Mouse (Mus musculus) CH12F3 (cell line): ENCODE measurements at regions not wholly inside any gene's neighbourhood (a gene's known extent, or its start where the extent isn't known, plus 50 kb on each side); places are given as distances from the start of the nearest gene placed in this dataset.

Source experiments
- in situ Hi-C: fragments of 300-500 bp; cut with MboI; formaldehyde crosslinking; loops from 2 replicates; pipeline ENCODE4 v1.14.3; 2020; ENCODE audit warnings: low sequenced_read_pairs

DNA sequence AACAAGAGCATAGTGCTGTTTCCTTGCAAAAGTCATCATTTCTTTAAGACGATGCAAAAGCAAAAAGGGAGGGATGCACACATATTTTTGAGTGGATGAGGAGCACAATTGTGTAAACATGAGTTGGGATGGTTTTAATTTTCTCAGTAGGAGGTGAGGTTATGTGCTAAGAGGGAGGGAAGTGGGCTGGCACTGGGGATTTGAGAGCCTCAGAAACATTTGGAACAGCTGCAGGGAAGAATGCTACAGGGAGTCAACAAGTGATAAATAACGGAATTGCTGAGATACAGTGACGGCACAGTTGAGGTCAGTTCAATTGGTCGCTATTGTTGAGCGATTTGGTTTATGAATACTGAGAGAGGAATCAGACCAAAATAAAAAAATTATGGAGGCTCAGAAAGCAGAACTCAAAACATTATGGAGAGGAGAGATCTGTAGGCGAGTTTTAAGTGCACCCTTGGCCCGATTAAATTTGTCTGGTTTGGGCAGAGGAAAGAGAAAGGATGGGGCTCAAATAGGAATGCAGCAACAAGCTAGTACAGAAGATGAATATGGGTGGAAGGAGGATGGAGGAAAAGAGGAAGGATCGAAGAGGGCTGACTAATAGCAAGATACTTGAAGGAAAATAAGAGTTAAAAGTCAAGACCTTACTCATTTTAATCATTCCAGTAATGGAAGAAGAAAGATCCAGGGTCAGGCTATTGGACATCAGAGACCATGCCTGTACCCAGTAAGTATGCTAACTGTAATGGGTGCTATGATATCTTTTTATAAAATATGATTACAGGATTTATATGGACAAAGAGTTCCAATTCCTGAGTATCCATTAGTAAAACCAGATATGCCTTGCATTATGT, 259.0 kb downstream of the Trim52 start:
- in situ Hi-C loops: no loop called here

DNA sequence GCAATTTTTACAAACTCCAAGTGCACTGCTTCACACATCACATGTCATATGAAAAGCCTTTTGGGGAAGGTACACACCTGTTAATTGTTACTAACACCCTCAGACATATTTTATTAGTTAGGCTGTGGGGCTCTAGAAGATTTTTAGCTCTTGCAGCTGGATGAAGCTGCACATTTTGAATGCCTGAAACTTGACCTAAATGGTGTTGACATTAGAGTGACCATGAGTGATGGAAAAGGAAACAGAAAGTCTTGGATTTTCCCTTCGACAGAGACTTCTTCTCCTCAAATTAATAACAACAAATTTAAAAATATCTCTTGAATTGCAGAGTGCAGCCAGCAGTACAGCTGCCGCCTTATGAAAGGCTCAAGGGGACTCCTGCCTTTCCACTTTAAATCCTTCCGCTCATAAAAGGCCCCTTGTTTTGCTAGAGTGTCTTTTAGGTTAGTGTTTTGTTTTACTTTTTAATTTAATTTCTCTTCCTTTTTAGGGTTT, 259.7 kb downstream of the Trim52 start:
- in situ Hi-C loops: no loop called here

DNA sequence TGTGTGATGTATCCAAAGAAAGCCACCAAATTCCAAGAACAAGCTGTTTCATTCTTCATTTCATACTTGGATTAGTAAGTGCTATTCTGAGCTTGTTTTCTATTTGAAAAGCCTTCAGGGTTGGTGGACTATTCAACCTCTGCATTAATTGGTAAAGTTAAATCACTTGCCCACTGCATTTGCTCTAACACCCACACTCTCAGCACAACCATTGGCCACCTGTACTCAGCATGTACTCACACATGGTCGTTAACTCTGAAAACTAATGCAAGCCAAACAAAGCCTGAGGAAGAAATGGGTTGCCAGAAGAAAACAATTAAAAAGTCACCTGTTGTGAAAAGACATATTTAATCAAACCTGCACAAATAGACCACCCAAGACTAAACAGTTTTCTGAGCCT, 267.5 kb downstream of the Trim52 start:
- in situ Hi-C loops: no loop called here

DNA sequence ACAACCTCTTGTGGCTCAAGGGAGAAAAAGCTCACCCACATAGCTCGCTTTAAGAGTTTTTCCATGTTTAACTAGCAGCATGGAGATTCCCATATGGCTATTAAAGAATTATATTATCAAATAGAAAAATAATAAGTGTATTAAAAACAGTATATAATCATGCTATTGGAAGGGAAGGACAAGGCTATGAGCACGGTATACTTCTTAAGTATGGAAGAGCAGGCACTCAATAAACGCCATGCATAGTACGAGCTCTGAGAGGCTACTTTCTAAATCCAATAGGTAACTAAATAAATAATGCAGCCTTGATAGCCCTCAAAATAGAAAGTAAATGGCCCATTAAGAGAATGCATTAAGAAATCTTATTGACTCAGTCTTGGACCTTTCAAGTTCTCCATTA, 273.6 kb downstream of the Trim52 start:
- in situ Hi-C loops: no loop called here

DNA sequence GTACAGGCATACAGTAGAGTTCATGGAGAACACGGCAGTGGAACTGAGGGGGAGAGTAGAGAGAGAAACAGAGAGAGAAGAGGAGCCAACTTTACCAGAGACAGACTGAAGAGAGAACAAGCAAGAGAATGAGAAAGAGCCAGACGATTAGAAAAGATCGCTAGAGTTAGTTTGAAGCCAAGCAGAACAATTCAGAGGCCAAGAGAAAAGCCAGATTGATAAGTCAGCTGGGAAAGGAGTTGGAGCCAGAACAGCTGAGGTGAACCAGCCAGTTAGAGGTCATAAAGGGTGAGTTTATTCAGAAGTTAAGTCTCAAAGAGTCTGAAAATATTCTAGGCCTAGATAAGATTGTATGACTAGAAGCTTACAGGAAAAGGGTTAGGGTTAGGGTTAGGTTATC, 281.7 kb downstream of the Trim52 start:
- in situ Hi-C loops: no loop called here

DNA sequence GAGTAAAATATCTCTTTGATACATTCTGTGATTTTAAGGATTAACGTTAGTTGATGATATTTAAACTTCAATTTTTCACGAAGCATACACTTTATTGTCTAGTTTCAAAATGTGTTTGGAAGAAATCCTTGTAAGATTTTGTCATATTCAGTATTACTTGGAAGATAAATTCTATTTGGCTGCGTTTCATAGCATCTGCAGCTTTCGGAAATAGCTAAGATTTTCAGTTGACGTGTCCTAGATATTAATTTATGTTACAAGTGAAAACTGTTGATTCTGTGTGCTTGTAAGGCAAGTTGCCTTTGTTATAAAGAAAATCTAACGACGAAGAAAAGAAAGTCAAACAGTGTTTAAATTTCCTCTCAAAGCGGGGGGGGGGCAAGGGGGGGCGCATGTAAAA, 284.5 kb downstream of the Trim52 start:
- in situ Hi-C loops: no loop called here

DNA sequence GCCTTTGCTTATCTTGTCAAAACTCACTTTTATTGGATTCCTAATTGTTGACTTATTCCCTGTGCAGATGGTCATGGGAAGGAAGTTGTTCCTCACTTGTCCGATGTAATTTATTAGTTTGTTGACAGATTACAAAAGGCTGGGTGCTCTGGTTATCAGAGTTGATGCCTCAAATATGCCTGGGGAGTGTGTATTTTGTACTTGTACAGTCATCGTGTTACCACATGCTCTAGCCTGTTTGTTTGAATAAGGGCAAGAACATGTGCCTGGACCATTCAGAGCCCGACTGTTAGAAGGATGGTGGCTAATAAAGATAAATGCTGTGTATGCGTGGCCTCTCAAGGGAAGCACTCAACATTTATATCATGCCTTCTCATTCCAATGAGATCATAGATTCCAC, 288.0 kb downstream of the Trim52 start:
- in situ Hi-C loops: no loop called here

DNA sequence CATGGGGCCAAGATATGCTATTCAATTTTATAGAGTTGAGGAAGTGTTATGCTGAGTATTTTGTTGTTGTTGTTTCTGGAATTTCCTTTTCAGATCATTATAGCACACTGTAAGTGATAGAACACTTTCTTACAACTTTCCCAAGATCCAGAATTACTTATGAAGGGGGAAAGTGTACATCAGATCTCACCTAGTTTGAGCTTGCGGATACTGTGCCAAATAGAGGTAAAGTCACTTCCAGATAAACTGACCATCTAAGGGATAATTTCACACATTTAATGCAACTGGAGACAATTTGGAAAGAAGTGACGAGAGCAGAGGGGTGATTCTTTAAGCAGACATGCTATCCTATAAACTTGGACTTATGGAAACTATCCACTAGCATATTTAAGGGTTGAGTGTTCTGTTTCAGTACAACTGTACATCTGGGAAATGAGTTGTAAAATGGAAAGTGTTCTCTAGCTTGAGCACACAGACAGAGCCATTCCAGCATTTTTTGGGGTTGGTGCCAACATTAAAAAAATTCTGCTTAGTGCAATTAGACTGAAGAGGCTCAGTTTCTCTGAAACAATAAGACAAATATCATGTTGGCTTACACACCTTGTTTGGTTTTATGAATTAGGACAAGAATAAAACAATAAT, 307.0 kb downstream of the Trim52 start:
- in situ Hi-C loops: no loop called here

DNA sequence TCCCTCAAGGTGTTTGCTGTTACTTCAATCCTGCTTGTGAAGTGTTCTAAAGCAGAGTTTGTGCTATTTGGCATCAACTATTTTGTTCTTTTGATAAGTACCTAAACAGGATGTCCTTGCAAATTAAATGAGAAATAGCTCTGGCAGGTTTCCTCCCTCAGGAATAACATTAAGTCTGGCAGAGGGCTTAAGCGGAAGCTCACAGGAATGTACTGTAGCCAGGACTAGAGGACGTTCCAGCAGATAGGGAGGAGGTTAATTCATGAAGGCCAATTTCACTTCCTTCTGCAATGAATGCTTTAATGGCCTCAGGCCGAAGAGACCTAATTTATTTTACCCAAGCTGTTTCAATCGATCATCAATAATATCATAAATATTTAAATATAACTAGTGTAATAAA, 318.7 kb downstream of the Trim52 start:
- in situ Hi-C loops: no loop called here

DNA sequence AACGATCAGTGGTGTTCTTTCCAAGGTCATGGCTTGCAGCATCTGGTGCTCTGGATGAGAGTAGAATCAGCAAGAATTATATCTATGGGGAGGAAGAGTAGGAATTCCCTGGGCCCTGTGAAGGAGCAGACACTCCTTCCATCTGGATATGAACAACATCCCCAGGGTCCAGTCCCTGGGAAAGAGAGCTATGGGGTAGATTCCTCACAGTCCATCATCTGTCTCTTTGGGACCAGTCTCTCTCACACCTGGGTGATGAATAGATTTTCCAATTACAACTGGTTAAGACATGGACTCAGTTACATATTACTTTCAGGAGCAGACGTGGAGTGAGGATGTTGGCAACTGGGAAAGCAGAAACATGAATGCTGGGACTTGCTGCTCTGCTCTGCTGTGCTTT, 322.6 kb downstream of the Trim52 start:
- in situ Hi-C loops: no loop called here

DNA sequence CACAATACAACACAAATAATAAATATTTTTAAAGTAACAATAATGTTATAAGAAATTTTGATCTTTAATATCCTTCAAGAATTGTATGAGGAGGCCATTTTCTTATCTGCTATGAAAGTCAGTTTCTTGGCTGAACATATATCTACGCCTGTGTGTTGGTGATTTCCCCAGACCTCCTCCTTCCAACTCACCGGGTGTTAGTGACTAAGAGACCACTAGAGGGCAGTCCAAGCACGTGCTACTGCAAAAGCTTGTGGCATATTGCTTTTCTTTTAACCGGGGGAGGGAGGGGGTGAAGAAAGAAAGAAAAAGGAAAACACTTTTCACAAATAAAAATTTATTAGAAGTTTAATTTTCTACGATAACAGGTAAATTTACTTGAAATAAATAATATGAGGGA, 333.3 kb downstream of the Trim52 start:
- in situ Hi-C loops: no loop called here

DNA sequence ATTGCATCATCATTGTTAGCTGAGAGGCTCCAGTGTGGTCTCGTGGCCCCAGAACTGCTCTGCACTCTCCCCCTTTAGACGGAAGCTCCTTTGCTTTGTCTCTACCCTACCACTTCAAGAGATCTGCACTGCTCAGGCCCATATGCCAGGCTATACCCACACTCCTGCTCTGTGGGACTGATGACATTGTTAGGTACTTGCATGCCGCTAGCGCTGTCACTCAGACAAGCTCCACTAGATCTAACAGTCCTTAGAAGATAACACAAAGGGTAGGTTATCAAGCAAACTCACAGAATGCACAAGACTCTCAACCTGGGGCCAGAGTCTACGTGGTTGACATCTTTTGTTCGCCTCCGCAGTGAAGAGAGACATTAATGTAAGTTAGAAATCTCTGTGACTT, 383.1 kb downstream of the Trim52 start:
- in situ Hi-C loops: no loop called here

DNA sequence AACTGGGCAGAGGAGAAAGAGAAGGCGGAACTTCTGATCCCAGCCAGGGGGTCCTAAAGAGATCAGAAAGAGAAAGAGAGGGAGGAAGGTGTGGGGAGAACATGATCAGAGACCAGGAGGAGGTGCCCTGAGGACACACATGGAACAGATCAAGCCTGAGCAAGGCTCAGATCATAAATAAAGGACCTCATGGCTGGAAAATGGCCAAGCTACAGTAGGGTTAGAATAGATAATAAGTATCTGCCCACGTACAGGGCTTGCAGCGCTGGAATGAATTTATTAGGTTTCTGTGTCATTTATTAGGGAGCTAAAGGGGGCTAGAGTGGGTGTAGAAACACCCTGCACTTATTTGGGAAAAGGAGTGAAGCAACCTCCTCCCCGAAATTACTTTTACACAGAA, 385.4 kb downstream of the Trim52 start:
- in situ Hi-C loops: no loop called here

DNA sequence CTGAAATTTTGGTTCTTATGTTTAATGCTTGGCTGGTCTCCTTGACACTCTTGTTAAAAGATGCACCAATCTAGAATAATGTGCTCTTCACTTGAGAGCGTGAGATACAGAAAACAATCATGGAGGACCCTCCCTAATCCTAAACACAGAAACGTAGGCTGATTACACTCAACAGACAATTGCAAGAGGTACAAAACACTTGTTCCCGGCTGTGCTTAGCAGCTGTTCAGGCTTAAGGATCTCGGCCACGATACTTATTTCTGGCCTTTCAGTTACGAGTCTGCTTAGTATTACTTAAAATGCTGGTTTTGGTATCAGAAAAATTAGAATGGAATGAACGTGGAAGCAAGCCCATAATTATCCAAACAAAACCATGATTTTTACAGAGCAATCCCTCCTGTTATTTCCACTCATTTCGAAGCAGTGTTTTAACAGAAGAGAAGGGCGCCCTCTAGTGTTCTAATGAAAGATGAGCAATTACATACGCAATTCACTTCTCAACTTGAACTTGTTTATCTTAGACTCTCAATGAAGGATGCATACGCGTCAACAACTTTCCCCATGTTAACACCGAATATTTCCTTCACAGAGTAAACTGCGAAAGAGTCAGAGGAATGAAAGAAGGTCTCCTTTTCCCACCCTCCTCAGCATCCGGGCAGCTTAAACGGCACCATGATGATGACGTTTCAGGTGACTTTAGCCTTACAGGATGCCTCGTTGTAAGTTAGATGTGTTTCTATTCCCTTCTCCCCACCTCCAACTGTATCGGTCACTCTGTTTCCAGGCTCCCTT, 394.5 kb downstream of the Trim52 start:
- in situ Hi-C loops: no loop called here

DNA sequence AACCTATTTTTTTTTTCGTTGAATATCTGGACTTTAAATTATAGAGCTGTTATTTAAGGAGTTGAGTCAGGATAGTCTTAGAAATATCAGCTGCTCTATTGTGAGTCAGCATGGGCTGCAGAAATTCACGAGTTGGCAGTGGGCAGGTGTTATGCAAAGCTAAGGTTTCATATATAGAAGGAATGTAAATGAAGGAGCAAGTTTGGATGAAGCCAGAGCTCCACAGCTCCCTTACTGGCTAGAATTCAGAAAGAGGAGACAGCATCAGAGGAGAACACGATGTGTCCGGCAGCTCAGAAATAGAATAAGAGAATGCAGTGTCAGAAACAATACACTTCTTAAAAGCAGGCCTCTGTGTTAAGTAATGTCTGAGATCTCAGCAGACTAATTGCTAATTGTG, 400.9 kb downstream of the Trim52 start:
- in situ Hi-C loops: no loop called here

DNA sequence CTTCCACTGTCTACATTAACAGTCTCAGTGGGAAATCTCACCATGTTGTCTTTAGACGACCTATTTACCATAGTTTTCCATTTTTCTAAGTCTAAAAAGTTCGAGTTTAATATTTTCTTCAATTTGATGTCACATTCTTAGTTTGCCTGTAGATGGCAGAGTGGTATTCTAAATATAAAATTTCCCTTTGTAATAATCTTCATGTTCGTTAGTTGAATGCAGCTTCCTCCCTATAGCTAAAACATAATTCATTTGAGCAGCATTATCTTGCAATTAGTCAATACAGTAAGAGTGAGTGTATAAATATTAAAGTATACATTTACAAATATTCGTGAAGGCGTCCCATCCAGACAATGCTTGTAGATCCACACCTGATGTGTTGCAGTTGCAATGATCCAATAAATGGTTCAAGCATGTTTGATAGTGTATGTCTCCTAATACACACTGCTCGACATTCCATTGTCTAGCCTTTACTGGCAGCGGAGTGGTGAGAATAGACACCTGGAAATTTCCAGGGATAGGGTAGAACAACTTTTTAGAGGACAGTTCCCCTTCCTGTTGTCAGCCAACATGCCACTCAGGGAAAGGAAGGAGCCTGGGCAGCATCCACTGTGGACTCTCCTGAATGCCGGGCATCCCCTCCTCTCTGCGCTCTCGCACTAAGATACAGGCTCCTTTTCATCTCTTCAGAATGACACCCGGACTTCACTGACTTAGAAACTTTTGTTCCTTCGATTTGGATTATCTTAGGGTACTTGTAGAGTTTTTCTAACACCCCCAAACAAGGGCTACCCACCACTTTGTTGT, 412.8 kb downstream of the Trim52 start:
- in situ Hi-C loops: no loop called here

DNA sequence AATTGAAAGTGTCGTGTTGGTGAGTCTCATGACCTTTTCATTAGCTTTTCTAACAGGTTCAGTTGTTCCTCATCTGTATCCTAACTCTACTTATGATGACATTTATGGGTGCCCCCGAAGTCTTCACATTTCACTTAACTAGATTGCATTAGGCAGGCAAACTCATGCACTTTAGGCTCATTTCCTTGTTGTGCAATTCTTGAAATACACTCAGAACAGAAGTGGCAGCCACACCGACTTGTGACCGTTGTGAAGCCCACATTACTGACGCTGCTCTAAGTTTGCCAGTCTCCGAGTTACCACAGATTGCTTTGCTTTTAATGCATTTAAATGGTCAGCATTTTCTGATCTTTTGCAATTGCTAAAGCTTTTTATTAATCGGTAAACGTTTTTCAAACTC, 414.8 kb downstream of the Trim52 start:
- in situ Hi-C loops: no loop called here

DNA sequence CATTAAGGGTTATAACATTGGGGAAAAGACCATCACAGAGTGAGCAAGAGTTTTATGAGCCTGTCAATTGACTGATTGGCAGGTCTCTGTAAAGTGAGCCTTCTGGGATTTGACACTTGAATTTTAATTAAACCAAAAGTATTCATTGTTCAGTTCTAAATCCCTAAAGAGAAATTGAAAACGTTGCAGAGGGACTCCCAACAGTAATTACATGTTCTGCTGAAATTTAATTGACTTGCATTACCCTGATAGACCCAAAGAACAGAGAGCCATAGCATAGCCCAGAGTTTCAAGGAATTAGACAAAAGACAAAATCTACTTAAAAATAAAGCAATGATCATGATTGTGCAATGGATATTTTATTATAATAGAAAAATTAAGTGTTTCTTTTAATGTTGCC, 444.2 kb downstream of the Trim52 start:
- in situ Hi-C loops: no loop called here

DNA sequence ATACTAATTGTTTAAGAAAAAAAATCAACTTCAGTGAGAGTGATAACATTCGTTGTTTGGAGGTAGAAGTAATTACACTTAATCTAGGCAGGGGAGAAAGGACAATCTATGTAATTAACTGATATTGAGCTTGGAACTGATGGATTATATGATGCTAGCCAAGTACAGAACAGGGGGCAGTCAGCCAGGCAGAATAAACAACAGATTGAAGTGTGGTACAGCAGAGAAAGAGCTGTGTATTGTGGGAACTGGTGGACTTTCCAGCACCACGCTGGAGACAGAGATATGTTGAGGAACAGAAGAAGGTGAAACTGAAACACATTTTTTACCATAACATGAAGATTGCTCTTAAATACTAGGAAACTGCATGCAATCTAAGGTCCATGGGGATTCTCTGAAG, 473.3 kb downstream of the Trim52 start:
- in situ Hi-C loops: no loop called here

DNA sequence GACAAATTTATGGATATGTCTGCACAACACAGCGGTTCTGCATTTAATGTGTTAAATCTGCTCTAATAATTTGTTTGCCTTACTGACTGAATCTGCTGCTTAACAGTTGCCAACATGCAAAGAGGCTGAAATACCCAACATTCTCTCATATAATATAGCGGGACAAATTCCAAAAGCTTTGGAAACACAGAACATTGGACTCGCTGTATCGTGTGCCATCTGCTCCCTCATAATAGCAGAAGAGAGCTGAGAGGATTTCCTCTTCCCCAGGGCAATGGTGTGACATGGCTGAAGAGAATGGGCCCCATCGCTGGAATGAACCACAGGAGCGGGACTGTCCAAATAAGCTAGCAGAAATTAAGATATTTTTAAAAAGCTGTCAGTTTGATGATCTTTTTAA, 475.9 kb downstream of the Trim52 start:
- in situ Hi-C loops: no loop called here

DNA sequence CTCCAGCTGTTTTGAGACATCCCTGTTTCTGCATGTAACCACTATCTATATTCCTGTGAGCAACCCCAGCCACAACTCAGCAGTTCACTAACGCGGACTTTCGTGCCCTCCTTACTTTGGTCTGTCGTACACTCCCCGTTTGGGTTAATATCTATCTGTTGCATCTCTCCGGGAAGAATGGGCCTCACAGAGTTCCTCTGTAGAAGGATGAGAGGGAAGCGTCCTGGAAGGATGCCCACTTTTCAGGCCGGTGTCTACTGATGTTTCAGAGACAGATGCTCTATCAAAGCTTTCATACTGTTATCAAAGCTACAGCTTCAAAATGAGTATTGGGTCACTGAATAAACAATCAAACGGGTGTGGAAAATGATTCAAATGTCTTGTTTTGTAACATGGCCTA, 487.4 kb downstream of the Trim52 start:
- in situ Hi-C loops: no loop called here
